Mouse (Mus musculus) MEL-GATA-1-ER (cell line): ENCODE measurements around the gene Phospho1.

Experiments used
- DNase-seq: peaks from one replicate; pipeline ENCODE4 v3.0.0-alpha.2; 2012; ENCODE audit warnings: low read depth; ENCODE audit errors: extremely low read depth

Gene Phospho1

GRCm38 (mm10) chr11:95824071-95824876 lies at the start of gene Phospho1:
Phospho1 (plus strand) TSS chr11:95824499.
- peak; percentile 56 for DNase-seq

DNA sequence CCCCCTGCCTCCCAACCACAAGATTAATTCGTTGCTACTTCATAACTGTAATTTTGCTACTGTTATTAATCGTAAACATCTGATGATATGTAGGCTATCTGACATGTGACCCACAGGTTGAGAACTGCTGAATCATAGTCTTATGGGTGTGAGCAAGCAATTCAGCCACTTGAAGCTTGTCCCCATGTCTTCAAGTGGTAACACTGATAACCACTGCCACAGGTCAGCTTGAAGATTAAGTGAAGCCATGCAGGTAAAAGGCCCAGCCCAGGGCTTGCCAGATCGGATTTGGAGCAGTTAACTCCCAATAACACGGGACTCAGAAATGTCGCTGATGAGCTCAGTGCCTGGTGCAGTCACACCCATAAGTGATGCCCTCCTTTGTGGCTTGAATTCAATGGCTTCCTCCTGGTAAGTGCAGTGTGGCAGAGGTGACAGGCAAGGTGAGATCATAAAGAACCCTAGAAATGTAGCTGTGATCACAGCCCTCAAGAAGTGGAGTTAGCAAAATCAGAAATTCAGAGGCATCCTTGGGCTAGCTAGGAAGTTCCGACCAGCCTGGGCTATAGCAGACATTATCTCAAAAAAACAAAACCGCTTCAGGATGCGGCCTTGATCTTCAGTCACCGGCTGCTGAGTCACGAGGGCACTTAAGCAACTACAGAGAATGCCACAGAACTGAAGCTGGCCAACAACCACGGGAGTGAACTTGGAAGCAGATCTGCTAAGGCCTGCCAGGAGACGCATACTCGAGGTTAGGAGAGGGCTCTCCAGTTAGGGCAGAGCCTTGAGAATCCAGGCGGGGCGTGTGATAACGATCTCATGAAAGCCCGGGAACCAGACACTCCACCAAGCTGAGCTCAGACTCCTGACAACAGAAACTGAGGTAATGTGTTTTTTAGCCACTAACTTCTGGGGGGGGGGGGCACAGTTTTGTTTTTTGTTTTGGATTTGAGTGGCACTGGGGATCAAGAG lies 46.7 kb upstream of the Phospho1 start:
- DNase-seq = peak; percentile 73

DNA sequence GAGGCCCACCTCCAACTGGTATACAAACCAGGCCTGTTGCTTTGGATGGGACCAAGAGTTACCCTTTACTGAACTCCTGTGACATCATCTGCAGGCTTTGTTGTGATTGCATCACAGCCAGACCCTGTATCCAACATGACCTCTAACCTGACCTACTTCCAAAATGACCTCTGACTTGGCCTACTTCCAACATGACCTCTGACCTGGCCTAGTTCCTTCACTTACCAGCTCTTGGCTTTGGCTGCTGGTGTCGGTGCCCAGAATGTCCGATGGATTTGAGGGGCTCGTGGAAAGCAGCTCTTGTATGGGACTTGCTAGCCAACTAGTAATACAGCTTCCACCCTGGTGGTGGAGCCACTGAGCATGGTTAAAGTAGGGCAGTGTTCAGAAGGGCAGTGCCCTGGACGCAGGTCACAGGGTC lies 45.5 kb upstream of the Phospho1 start:
- no peak for DNase-seq

DNA sequence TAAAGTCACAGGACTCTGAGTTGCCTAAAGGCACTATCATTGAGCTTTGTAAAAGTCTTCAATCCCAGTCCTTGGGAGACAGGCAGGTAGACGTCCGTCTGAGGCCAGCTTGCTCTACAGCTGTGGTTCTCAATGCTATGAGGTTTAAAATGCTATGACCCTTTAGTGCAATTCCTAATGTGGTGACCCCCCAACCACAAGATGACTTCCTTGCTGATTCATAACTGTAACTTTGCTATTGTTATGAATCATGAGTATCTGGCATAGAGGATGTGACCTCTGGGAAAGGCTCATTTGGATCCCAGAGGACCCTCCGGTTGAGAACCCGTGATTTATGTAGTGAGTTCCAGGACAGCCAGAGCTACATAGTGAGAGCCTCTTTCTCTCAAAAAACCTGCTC lies 44.9 kb upstream of the Phospho1 start:
- DNase-seq = no peak

DNA sequence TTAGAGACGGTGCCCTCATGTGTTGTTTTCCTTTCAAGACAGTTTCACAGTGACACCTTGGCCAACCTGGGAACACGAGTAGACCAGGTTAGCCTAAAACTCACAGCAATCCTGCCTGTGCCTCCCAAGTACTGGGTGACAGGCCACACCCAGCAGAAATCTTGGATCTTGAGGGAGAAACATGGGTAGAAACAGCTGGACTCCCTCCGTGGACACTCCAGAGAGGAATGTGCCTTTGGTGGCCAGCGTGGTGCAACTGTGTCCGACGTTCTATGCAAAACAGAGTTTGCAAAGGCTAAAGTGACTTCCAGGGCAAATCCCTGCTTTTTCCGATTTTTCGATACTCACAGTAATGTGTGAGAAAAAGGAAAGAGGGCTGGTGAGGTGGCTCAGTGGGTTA lies 43.8 kb upstream of the Phospho1 start:
- DNase-seq = no peak

DNA sequence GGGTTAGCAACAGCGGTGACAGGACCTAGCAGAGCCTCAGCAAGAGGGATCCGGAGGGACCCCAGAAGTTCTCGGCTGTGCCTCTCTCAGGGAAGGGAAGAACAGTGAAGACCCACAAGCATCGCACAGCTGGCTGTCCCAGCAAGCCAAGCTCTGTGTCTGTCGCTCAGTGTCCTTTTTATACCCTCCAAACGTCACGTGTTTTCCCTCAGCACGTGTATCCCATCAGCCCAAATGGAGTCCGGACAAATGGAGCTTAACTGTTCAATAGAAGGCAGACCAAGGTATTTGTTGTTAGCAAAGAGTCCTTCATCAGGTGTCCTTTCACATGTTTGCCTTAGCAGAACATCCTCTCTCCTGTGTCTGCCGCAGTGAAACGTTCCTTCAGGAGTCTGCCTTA lies 42.7 kb upstream of the Phospho1 start:
- no peak for DNase-seq

DNA sequence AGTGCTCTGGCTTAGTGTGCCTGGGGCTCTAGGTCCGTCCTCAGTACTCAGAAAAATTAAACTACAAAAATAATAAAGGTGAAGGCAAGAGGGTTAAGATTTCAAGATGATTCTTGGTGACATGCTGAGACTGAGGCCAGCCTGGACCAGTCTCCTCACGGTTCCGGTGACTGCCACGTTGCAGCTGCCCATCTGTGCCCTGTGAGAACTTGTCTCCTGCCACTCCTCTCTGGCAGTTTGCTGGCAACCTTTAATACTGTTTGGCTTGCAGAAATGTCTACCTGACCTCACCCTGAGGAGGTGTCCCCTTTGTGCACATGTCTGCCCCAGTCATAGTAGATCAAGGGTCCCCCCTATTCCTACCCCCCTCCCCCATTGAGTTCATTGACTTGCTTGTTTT lies 40.8 kb upstream of the Phospho1 start:
- no peak for DNase-seq

GRCm38 (mm10) chr11:95783958-95784357 lies 40.3 kb upstream of the Phospho1 start:
- DNase-seq = no peak

GRCm38 (mm10) chr11:95785675-95786074 lies 38.6 kb upstream of the Phospho1 start:
- no peak for DNase-seq

- no peak for DNase-seq
Observed at GRCm38 (mm10) chr11:95786511-95786910, 37.8 kb upstream of the Phospho1 start.

DNA sequence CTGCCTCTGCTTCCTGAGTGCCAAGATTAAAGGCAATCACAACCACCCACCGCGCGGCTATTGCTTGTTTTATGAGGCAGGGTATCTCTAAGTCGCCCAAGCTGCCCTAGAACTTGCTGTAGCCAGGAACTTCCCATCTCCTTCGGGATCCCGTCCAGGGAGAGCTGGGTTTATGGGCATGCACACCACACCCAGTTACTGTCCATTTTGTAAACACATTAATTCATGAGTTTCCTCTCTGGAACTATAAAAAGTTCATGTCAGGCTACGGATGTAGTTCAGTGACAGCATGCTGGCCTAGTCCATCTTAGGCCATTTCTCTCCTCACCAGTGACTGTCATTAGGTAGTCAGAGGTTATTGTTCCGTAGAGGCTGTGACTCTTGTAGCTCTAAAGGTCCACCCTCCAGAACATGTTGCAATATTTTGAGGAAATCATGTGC lies 34.8 kb upstream of the Phospho1 start:
- DNase-seq = no peak

DNA sequence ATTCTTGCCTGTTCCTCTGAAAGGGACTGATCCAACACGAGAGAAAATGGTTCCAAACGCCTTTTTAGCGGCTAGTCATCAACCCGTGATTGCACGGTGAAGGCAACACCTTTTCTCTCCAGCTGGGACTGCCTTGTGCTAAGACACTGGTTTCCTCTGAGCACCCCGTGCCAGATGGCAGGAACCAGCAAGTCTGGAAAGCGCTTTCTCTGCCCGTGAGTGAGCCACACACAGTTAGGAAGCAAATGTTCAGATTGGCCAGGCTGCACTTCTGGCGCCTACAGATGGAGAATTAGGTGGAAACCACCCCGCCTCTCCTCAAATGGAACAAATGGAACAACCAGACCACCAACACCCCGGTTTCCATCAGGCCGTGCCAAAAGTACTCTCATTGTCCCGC lies 32.5 kb upstream of the Phospho1 start:
- DNase-seq = no peak

GRCm38 (mm10) chr11:95792950-95793509 lies 31.3 kb upstream of the Phospho1 start:
- DNase-seq = no peak

DNA sequence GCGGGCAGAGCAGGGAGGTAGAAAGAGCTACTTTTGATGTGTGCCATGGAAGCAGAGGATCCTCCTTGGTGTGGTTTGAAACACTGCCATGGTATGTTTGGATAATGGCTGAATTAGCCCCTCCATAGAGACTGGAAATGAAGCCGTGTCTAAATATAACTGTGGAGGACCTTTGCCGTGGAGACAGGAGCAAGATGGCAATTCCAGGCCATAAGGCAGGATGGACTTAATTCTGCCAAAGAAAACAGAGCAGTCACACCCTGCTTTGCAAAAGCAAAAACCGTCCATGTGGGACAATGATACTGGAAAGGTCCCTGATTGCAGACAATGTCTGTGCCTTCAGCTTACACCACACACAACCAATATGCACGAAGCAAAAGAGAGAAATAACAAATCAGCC lies 30.1 kb upstream of the Phospho1 start:
- no peak for DNase-seq

GRCm38 (mm10) chr11:95795582-95795981 lies 28.7 kb upstream of the Phospho1 start:
- no peak for DNase-seq

GRCm38 (mm10) chr11:95805010-95805409 lies 19.3 kb upstream of the Phospho1 start:
- DNase-seq = no peak

GRCm38 (mm10) chr11:95805527-95805926 lies 18.8 kb upstream of the Phospho1 start:
- no peak for DNase-seq

DNA sequence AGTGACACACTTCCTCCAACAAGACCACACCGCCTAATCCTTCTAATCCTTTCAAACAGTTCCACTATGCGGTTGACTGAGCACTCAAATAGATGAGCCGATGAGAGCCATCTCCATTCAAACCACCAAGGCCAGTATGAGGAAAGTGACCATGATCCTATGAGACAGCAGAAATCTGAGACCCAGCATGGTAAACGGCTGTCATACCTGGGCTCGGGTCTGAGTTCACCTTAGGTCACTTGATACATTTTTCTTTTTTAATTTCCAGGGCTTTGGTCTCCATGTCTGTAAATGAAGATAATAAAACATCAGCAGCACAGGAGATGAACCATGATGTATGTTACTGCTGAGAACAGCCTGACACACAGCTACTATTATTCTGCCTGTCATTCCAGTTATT lies 16.4 kb upstream of the Phospho1 start:
- DNase-seq = no peak

GRCm38 (mm10) chr11:95808448-95809011 lies 15.8 kb upstream of the Phospho1 start:
- DNase-seq = no peak

DNA sequence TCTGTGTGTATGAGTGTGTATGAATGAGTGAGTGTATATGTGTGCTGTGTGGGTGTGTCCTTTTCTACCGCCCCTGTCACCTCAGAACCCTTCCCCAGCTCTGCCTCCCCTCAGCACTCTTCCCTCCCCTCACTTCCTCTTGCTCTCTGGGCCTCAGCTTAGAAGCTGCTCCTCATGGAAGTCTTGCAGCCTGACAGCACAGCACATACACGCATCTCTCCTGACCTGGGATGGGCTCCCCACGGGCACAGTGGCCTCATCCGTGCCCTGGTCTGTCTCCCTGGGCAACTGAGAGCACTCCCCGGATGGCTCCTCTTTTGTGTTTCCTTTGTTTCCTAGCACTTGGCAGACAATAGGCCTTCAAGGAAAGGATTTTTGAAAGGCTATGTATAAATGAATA lies 14.7 kb upstream of the Phospho1 start:
- no peak for DNase-seq

DNA sequence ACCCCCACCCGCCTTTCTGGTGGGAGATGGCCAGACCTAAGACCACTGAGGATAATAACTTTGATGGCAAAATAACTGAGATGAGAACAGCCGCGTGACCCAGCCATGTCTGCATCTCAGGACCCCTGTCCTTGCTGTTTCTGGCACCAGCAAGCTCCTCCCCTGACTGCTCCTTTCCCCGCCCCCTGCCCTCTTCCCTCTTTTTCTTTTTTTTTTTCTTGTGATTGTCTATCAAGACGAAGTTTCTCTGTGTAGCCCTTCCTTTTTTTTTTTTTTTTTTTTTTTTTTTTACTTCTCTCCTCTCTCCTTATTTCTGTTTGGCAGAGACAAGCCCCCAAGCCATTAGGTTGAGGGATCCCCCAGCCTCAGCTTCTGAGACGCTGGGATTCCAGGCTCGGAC lies 13.5 kb upstream of the Phospho1 start:
- DNase-seq = no peak

DNA sequence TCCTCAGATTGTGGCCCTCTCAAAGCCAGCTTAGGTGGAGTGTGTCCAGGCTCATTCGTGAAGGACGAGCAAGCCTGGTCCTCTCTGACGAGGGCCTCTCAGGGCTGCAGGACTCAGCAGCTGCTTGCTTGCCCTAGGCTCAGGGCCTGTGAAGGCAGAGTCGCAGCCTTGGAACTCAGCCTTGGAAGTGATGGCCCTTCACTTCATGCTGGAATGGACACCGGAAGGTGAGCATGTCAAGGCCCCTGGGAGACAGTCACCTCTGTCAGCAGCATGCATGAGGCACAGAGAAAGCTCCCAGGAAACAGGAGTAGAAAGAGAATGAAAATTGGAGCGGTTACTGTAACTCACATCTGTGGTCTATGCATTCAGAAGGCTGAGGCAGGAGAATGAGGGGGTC lies 12.6 kb upstream of the Phospho1 start:
- no peak for DNase-seq
